Mouse (Mus musculus): ENCODE measurements around the gene Zbed3. TPM values are rescaled to one million over a fixed set of nuclear protein-coding genes. Genes with fewer than 3 reads are reported as not detected.

The Zbed3 gene
- polyA plus RNA-seq, 1 experiment: 24.6 TPM

GRCm38 (mm10) chr13:95319153-95319552 lies 4.3 kb upstream of the Zbed3 start:
- TF ChIP-seq TCF12 (IDR thresholded peaks at IDR 0.05; ENCODE audit: insufficient read depth, poor library complexity, severe bottlenecking) (no peak), SRF (IDR thresholded peaks at IDR 0.05; ENCODE audit: control insufficient read depth, insufficient read length, low read depth) (no peak), MYOG (IDR thresholded peaks at IDR 0.05; ENCODE audit: control insufficient read depth in 1 of 3, insufficient read depth in 1 of 3, insufficient read length in 2 of 3, low read depth in 2 of 3) (no peak), CEBPB (IDR thresholded peaks at IDR 0.05; ENCODE audit: insufficient read depth, poor library complexity, severe bottlenecking) (no peak), REST (IDR thresholded peaks at IDR 0.05; ENCODE audit: insufficient read depth, insufficient read length) (no peak), TCF3 (IDR thresholded peaks at IDR 0.05; ENCODE audit: insufficient read length, low read depth) (no peak), POLR2A (IDR thresholded peaks at IDR 0.05; ENCODE audit: insufficient read length, low read depth) (no peak), POLR2AphosphoS2 (IDR thresholded peaks at IDR 0.05; ENCODE audit: insufficient read length, low read depth) (no peak), MYOD1 (IDR thresholded peaks at IDR 0.05; ENCODE audit: control insufficient read depth in 1 of 3, insufficient read length in 2 of 3, low read depth in 2 of 3) (no peak), USF1 (IDR thresholded peaks at IDR 0.05; ENCODE audit: low read depth) (no peak), E2F4 (IDR thresholded peaks at IDR 0.05; ENCODE audit: insufficient read depth) (no peak), MAX (IDR thresholded peaks at IDR 0.05; ENCODE audit: low read depth) (no peak)
- H3K4me2 ChIP-seq (ENCODE audit: low read depth): no peak overlapping the region

GRCm38 (mm10) chr13:95320451-95320850 lies 3.0 kb upstream of the Zbed3 start:
- Histone ChIP-seq H3K27me3 (ENCODE audit: control insufficient read depth, insufficient read depth, insufficient read length) (peaks cover 16% of the 10 kb centered on the region), H3ac (ENCODE audit: control insufficient read depth, insufficient read length) (no peak overlapping the region), H3K4me3 (no peak overlapping the region), H3K79me2 (ENCODE audit: control insufficient read depth, insufficient read depth) (peaks cover 3% of the 10 kb centered on the region), H3K4me2 (ENCODE audit: low read depth) (no peak overlapping the region), H3K36me3 (ENCODE audit: control insufficient read depth, insufficient read depth) (no peaks in the 10 kb centered on the region)
- TF ChIP-seq TCF12 (IDR thresholded peaks at IDR 0.05; ENCODE audit: insufficient read depth, poor library complexity, severe bottlenecking): no peak
- no peak for TF ChIP-seq POLR2AphosphoS2 (IDR thresholded peaks at IDR 0.05; ENCODE audit: insufficient read length, low read depth)
- no peak for TF ChIP-seq TCF3 (IDR thresholded peaks at IDR 0.05; ENCODE audit: insufficient read length, low read depth)
- no peak for TF ChIP-seq SRF (IDR thresholded peaks at IDR 0.05; ENCODE audit: control insufficient read depth, insufficient read length, low read depth)
- TF ChIP-seq MYOD1 (IDR thresholded peaks at IDR 0.05; ENCODE audit: control insufficient read depth in 1 of 3, insufficient read length in 2 of 3, low read depth in 2 of 3): no peak
- no peak for TF ChIP-seq POLR2A (IDR thresholded peaks at IDR 0.05; ENCODE audit: insufficient read length, low read depth)
- TF ChIP-seq USF1 (IDR thresholded peaks at IDR 0.05; ENCODE audit: low read depth): no peak
- TF ChIP-seq REST (IDR thresholded peaks at IDR 0.05; ENCODE audit: insufficient read depth, insufficient read length): no peak
- no peak for TF ChIP-seq CEBPB (IDR thresholded peaks at IDR 0.05; ENCODE audit: insufficient read depth, poor library complexity, severe bottlenecking)
- TF ChIP-seq MAX (IDR thresholded peaks at IDR 0.05; ENCODE audit: low read depth): no peak
- TF ChIP-seq MYOG (IDR thresholded peaks at IDR 0.05; ENCODE audit: control insufficient read depth in 1 of 3, insufficient read depth in 1 of 3, insufficient read length in 2 of 3, low read depth in 2 of 3): no peak
- no peak for TF ChIP-seq E2F4 (IDR thresholded peaks at IDR 0.05; ENCODE audit: insufficient read depth)

More at GRCm38 (mm10) chr13:95319153-95319552, 4.3 kb upstream of the Zbed3 start:
- Histone ChIP-seq H3K4me3 (no peak overlapping the region), H3ac (ENCODE audit: control insufficient read depth, insufficient read length) (no peak overlapping the region), H3K79me2 (ENCODE audit: control insufficient read depth, insufficient read depth) (no peaks in the 10 kb centered on the region), H3K36me3 (ENCODE audit: control insufficient read depth, insufficient read depth) (no peaks in the 10 kb centered on the region), H3K27me3 (ENCODE audit: control insufficient read depth, insufficient read depth, insufficient read length) (peaks cover 16% of the 10 kb centered on the region)

- no peaks in the 10 kb centered on the region for H3K36me3 ChIP-seq (ENCODE audit: control insufficient read depth, insufficient read depth)
- H3K79me2 ChIP-seq (ENCODE audit: control insufficient read depth, insufficient read depth): peaks cover 39% of the 10 kb centered on the region
- peak overlapping the region; percentile 96 for H3ac ChIP-seq (ENCODE audit: control insufficient read depth, insufficient read length)
- H3K4me3 ChIP-seq: peak overlapping the region; percentile 89
- H3K27me3 ChIP-seq (ENCODE audit: control insufficient read depth, insufficient read depth, insufficient read length): no peaks in the 10 kb centered on the region
- peak overlapping the region; percentile 97 for H3K4me2 ChIP-seq (ENCODE audit: low read depth)
- TF ChIP-seq TCF3 (IDR thresholded peaks at IDR 0.05; ENCODE audit: insufficient read length, low read depth) (no peak), USF1 (IDR thresholded peaks at IDR 0.05; ENCODE audit: low read depth) (peak; percentile 43)
These were observed 676 bp downstream of the Zbed3 start for GRCm38 (mm10) chr13:95323950-95324625.

- H3K27me3 ChIP-seq (ENCODE audit: control insufficient read depth, insufficient read depth, insufficient read length): no peaks in the 10 kb centered on the region
- H3K4me2 ChIP-seq (ENCODE audit: low read depth): peak overlapping the region; percentile 97
- H3K4me3 ChIP-seq: peak overlapping the region; percentile 89
- H3K36me3 ChIP-seq (ENCODE audit: control insufficient read depth, insufficient read depth): no peaks in the 10 kb centered on the region
- H3ac ChIP-seq (ENCODE audit: control insufficient read depth, insufficient read length): peak overlapping the region; percentile 96
- peaks cover 44% of the 10 kb centered on the region for H3K79me2 ChIP-seq (ENCODE audit: control insufficient read depth, insufficient read depth)
- no peak for TF ChIP-seq MYOG (IDR thresholded peaks at IDR 0.05; ENCODE audit: control insufficient read depth in 1 of 3, insufficient read depth in 1 of 3, insufficient read length in 2 of 3, low read depth in 2 of 3)
- TF ChIP-seq POLR2A (IDR thresholded peaks at IDR 0.05; ENCODE audit: insufficient read length, low read depth): no peak
- no peak for TF ChIP-seq CEBPB (IDR thresholded peaks at IDR 0.05; ENCODE audit: insufficient read depth, poor library complexity, severe bottlenecking)
- no peak for TF ChIP-seq E2F4 (IDR thresholded peaks at IDR 0.05; ENCODE audit: insufficient read depth)
- TF ChIP-seq MAX (IDR thresholded peaks at IDR 0.05; ENCODE audit: low read depth): no peak
- no peak for TF ChIP-seq TCF3 (IDR thresholded peaks at IDR 0.05; ENCODE audit: insufficient read length, low read depth)
- TF ChIP-seq SRF (IDR thresholded peaks at IDR 0.05; ENCODE audit: control insufficient read depth, insufficient read length, low read depth): no peak
- TF ChIP-seq MYOD1 (IDR thresholded peaks at IDR 0.05; ENCODE audit: control insufficient read depth in 1 of 3, insufficient read length in 2 of 3, low read depth in 2 of 3): no peak
- no peak for TF ChIP-seq USF1 (IDR thresholded peaks at IDR 0.05; ENCODE audit: low read depth)
- no peak for TF ChIP-seq REST (IDR thresholded peaks at IDR 0.05; ENCODE audit: insufficient read depth, insufficient read length)
- TF ChIP-seq TCF12 (IDR thresholded peaks at IDR 0.05; ENCODE audit: insufficient read depth, poor library complexity, severe bottlenecking): no peak
- no peak for TF ChIP-seq POLR2AphosphoS2 (IDR thresholded peaks at IDR 0.05; ENCODE audit: insufficient read length, low read depth)
These were observed 1.2 kb downstream of the Zbed3 start for GRCm38 (mm10) chr13:95324626-95325079.

Data from myocyte (in vitro differentiated cells).